Mouse (Mus musculus) frontal cortex, postnatal 14 days (tissue): ENCODE data around the gene Kctd21.

Experiments used
- DNase-seq, 2 experiments: peaks; one replicate each; pipeline ENCODE4 v3.0.0; 2022; ENCODE audit warnings: low spot score in 2 of 2

Kctd21 gene

GRCm38 (mm10) chr7:97317706-97318105, 14.4 kb upstream of the Kctd21 start:
- DNase-seq, result no peak

GRCm38 (mm10) chr7:97324342-97324741, 7.8 kb upstream of the Kctd21 start:
- DNase-seq, result no peak

- no peak for DNase-seq
Observed at GRCm38 (mm10) chr7:97325156-97325985, 6.8 kb upstream of the Kctd21 start.

GRCm38 (mm10) chr7:97327376-97327775, 4.8 kb upstream of the Kctd21 start:
- no peak for DNase-seq

GRCm38 (mm10) chr7:97328891-97329588, 3.1 kb upstream of the Kctd21 start:
- no peak for DNase-seq

GRCm38 (mm10) chr7:97329676-97330075, 2.5 kb upstream of the Kctd21 start:
- DNase-seq, result no peak

GRCm38 (mm10) chr7:97330931-97331645, 1.0 kb upstream of the Kctd21 start:
- DNase-seq, result no peak

GRCm38 (mm10) chr7:97332667-97333041, 527 bp downstream of the Kctd21 start:
- DNase-seq, result no peak

- no peak for DNase-seq
Observed at GRCm38 (mm10) chr7:97333113-97333898, 1.2 kb downstream of the Kctd21 start.

GRCm38 (mm10) chr7:97334406-97334805, 2.3 kb downstream of the Kctd21 start:
- DNase-seq, result no peak

GRCm38 (mm10) chr7:97336678-97337077, 4.6 kb downstream of the Kctd21 start:
- DNase-seq, result no peak

- no peak for DNase-seq
Observed at GRCm38 (mm10) chr7:97338593-97338992, 6.5 kb downstream of the Kctd21 start.

GRCm38 (mm10) chr7:97339623-97340022, 7.5 kb downstream of the Kctd21 start:
- DNase-seq, result no peak

- DNase-seq, result no peak
Observed at GRCm38 (mm10) chr7:97340907-97341849, 9.1 kb downstream of the Kctd21 start.

GRCm38 (mm10) chr7:97342961-97343360, 10.8 kb downstream of the Kctd21 start:
- no peak for DNase-seq

- no peak for DNase-seq
Observed at GRCm38 (mm10) chr7:97344655-97345054, 12.5 kb downstream of the Kctd21 start.

GRCm38 (mm10) chr7:97345229-97345871, 13.2 kb downstream of the Kctd21 start:
- DNase-seq, result peak; percentile 63 to 71

- DNase-seq, result no peak
Observed at GRCm38 (mm10) chr7:97346111-97346821, 14.1 kb downstream of the Kctd21 start.

- DNase-seq, result no peak
Observed at GRCm38 (mm10) chr7:97346822-97347166, 14.7 kb downstream of the Kctd21 start.
